Mouse (Mus musculus): ENCODE results near the gene Gm11172. TPM values are rescaled to one million over a fixed set of nuclear protein-coding genes. Genes with fewer than 3 reads are reported as not detected.
"Not testable (repeated sequence)": the region's sequence is repeated elsewhere in the genome, so short reads cannot be mapped to it uniquely, and the experiment has no call there.

Gm11172 gene
- total RNA-seq, 2 experiments from 2014 or later = not detected

- no peak for DNase-seq
Measured at GRCm38 (mm10) chr16:10834542-10834910, 21.8 kb downstream of the Gm11172 start.

DNA sequence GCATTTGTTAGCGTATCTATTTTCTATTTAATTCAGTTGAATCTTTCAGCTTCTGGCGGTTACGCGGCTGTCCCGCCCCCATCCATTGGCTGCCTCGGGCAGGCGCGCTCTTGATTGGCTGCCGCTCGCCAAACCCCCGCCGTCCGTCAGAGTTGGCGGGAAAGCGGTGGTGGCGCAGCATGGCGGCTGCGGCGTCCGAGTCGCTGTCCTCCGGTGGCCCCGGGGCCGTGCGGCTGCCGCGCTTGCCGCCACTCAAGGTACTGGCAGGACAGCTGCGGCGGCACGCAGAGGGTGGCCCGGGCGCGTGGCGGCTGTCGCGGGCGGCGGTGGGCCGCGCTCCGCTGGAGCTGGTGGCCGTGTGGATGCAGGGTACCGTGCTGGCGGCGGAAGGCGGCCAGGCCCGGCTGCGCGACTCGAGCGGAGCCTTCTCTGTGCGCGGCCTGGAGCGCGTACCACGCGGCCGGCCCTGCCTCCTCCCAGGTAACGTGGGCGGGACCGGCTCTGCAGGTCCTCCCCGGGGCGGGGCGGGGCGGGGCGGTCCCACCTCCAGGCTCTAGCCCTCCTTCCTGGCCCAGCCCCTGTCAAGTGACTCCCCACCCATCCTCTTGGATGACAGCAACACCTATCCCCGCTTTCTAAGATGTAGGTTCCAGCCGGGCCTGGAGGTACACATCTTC, 22.3 kb downstream of the Gm11172 start, which contains the start of gene Rmi2:
Gene Rmi2, plus strand, starts transcription at position 149 of the 677 bp plus-strand sequence.
- peak; percentile 86 for DNase-seq

GRCm38 (mm10) chr16:10836388-10836787, 23.7 kb downstream of the Gm11172 start:
- no peak for DNase-seq

DNA sequence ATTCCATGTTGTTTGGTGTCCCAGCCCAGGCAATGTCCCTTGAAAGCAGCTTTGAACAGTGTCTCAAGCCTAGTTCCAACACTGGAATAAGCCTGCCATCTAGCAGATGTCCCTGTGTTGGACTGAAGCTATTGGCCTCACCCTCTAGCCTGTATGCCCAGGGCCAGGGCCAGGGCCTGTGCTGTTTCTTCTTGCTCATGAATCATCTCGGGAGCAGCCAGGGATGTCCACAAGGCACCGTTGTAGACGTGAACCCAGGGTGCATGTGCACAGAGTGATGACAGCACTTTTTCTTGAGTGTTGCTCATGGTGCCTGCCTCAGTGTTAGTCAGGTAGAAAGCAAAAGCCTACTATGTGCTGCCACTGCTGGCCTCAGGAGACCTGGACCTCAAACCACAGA, 24.5 kb downstream of the Gm11172 start:
- DNase-seq = no peak

- no peak for DNase-seq
Measured at GRCm38 (mm10) chr16:10837903-10838302, 25.2 kb downstream of the Gm11172 start.

GRCm38 (mm10) chr16:10838487-10839245, 26.0 kb downstream of the Gm11172 start:
- DNase-seq = no peak

GRCm38 (mm10) chr16:10840018-10840417, 27.3 kb downstream of the Gm11172 start:
- no peak for DNase-seq

DNA sequence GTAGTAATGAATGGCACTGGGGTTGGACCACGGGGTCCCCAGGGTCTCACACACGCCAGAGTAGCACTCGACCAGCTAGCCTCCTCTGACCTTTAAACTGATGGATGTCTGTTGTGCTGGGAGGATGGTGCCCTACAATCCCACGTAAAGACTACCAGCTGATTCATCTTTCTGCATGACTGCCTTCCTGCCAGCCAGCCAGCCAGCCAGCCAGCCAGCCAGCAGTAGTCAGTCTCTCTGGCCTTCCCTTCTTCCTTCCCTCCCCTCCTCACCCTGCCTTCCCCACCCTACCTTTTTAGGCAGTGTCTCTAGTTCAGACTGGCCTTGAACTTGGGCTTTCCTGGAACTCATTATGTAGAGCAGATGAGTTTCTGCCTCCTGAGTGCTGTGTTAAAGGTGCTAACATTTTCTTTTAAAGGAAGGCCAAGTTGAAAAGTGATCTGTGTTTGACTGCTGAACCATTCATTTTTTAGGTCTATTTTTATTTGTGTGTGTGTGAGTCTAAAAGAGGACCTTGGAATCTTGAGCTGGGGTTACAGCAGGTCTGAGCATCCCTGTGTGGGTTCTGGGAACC, 29.7 kb downstream of the Gm11172 start:
- no peak for DNase-seq

DNA sequence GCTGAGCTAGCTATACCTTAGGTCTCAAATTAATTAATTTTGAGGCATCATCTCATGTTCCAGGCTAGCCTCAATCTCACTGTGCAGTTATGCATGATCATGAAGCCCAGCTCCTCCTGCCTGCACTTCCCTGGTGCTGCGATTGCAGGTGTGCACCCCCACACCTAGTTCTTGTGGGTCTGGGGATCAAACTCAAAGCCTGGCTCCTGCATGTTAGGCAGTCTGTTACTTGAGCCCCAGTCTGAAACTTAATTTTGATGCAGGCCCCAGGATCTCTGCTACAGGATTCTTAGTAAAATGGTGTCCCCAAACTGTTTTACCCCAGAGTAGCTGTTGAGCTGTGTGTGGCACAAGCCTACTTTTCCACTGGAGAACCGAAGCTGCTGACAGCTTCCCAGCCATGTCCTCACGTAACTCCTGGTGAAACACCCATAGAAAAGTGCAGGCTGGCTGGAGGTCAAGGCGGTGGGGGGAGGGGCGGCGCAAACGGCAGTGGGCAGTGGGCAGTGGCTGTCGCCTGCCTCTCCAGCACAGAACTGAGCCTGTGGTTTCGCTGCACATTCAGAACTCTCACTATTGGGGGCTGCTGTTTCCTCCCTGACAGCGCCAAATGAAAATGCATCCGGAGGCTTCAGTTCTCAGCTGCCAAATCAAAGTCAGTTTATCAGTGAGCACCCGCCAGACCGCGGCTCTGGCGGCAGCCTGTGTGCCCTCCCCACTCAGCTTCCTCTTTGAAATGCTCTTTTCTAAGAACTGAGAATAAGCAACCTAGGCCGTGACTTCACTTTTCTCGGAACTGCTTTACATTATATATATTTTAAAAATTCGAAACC, 31.0 kb downstream of the Gm11172 start:
- no peak for DNase-seq

DNA sequence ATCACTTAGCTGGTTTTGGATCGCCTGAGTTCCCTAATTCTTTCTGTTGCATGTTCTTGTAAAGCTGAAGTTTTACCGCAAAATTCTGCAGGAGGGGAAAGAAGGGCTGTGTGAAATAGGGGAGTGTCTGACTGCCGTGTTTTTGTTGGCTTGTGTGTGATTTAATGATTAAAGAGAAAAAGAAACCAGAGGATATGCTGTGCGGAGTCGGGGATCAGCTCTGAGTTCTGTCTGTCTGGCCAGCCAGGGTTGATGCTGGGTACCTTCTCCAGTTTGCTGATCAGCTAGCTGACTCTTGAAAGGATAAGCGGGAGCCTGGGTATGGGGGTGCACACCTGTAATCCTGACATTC, 31.6 kb downstream of the Gm11172 start:
- DNase-seq = no peak

DNA sequence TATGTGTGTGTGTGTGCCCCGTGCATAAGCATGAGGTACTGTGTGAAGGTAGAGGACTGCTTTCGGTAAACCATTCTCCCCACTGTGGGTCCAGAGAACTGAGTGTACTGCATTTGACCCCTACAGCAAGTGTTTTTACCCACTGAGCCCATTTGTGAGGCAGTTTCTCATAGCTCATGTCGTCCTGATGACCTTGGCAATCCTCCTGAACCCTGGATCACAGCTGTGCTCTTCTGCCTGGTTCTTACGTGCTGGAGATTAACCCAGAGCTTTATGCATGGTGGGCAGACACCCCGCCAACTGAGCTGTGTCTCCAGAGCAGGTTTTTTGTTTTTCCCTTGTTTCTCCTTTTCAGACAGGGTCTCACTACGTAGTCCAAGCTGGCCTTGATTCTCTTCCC, 33.2 kb downstream of the Gm11172 start:
- DNase-seq = no peak

GRCm38 (mm10) chr16:10846503-10846902, 33.8 kb downstream of the Gm11172 start:
- DNase-seq = peak; percentile 69

DNA sequence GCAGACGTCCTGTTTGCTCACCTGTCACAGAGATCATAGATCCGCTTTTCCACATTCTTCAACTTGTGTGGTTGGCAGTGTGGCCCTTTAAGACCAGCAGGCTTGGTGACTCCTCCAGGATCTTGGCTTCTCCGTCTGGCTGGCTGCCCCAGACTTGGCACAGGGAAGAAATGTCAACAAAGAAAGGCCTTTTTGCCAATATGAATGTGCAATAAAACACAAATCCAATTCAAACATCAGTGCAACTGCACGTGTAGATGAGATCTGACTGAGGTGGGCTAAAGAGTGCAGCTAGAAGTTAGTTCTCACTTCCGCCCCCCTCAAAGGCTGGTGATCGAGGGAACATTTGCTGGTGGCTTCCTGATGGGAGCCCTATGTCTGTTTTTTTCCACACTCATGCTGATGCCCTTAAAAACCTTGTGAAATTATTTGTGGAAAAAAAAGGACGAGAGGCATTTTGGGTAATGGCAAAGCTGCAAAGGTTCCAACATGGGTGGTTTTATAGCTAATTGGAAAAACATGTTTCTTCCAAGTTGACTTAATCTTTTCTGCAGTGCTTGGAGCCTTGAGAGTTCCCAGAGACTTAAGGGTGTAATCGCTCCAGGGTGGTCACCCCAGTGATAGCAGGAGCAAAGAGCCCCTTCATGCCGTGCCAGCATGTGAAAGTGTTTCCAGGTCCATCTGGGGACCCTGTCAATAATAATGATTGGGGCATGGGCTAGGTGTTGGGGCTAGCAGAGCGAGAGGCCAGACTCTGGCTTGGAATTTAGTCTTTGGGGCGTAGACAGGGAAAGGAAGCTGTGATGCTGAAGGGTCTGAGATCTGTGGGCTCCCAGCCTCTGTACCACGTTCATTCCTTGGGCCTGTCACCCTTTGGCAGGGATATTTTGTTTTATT, 37.5 kb downstream of the Gm11172 start:
- DNase-seq = peak; percentile 65

DNA sequence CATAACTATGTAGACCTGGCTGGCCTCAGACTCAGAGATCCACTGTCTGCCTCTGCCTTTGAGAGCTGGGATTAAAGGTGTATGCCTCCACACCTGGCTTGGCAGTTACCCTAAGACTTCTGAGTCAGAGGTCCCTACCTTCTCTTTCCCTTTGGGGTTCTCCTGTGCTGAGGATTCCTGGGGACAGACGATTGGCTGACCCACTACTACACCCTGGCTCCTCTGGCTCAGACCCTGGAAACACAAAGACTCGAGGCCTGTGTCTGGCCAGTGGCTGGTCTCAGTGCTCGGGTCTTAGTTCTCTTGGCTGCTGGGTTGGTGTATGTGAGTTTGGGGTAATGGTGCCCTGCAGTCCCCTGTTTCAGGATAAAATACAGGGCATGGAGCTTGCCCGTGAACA, 38.2 kb downstream of the Gm11172 start:
- DNase-seq = no peak

DNA sequence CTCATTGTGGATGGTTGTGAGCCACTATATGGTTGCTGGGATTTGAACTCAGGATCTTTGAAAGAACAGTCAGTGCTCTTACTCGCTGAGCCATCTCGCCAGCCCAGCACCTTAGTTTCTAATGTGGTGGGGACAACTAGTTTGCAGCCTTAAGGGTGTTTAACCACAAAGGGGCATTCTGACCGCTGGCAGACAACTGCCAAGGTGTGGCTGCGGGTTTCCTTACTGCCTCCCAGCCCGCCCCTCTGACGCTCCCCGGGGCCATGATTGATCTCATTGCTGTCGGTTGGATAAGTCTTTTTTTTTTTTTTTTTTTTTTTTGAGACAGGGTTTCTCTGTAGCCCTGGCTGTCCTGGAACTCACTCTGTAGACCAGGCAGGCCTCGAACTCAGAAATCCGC, 39.5 kb downstream of the Gm11172 start:
- DNase-seq = not testable (repeated sequence)

- DNase-seq = no peak
Measured at GRCm38 (mm10) chr16:10859726-10860245, 47.1 kb downstream of the Gm11172 start.

DNA sequence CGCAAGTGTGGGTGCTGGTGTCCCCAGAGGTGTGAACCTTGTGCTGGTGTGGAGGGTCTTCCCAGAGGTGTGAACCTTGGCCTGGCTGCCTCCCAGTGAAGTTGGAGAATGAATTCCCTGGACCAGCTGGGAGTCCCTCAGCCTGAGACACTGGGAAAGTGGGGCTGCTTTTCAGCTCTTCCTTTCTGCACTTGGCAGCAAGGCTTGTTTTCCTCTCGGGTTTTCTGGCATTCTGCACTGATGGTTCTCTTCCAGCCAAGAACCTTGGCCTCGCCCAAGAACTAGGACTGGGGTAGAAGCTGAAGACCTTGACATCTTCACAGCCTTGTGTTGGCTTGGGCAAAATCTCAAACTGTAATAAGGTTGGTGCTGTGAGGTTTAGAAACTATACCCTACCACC, 48.7 kb downstream of the Gm11172 start:
- no peak for DNase-seq

All from gastrocnemius, postnatal 10 days (tissue).